Mouse (Mus musculus) bone marrow, adult 2 months (tissue): ENCODE measurements at regions not wholly inside any gene's neighbourhood (a gene's known extent, or its start where the extent isn't known, plus 50 kb on each side); places are given as distances from the start of the nearest gene placed in this dataset.

Source experiments
- H3K27ac ChIP-seq: fragments of 200-500 bp; 2 replicates; pipeline ENCODE4 v1.5.1; 2012; ENCODE audit warnings: low read depth, mild to moderate bottlenecking, control low read depth, inconsistent platforms, low read length; ENCODE audit not compliant: control insufficient read depth, poor library complexity, insufficient read depth
- H3K4me1 ChIP-seq: fragments of 200-500 bp; 2 replicates; pipeline ENCODE4 v1.6.1; 2011; ENCODE audit warnings: low read length; ENCODE audit not compliant: control insufficient read depth, insufficient read depth
- H3K4me3 ChIP-seq: fragments of 200-500 bp; replicated peaks from 2 replicates; pipeline ENCODE3; 2011; ENCODE audit warnings: mild to moderate bottlenecking, low read depth, low read length, control low read depth; ENCODE audit not compliant: control insufficient read depth
- CTCF ChIP-seq: fragments of 200-500 bp; IDR thresholded peaks from 2 replicates; pipeline ENCODE4 v1.5.1; 2011; ENCODE audit warnings: low read length, control low read depth; ENCODE audit not compliant: control insufficient read depth, insufficient read depth
- POLR2A ChIP-seq: fragments of 200-500 bp; IDR thresholded peaks from 2 replicates; pipeline ENCODE4 v1.6.1; 2011; ENCODE audit warnings: low read depth, mild to moderate bottlenecking, control low read depth, low read length, borderline replicate concordance; ENCODE audit not compliant: control insufficient read depth
- WGBS: fragments of 180-500 bp; shearing (Covaris S2); methylation state at CpG from one replicate; pipeline ENCODE4 v1.1.7; 2018; 5-methylcytosine and 5-hydroxymethylcytosine counted together

DNA sequence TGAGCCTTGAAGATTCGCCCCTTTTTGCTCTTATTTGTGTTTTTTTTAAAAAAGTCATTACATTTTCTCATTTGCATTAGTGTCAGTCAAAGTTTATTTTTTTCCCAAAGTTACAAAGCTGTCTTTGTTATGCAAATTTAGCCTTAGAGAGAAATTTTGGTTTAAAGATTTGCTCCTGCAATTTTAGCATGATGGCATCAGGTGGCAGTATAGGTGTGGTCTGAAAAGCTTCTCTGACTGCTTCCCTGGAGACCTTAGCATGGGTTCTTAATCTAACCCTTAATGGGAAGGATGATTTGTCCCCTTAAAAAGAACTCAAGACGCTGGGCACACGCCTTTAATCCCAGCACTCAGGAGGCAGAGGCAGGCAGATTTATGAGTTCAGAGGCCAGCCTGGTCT, 451.2 kb downstream of the Slc4a3 start:
- H3K4me3 ChIP-seq: no peak overlapping the region
- no peaks in the 10 kb centered on the region for H3K4me1 ChIP-seq
- 63% methylated on average over 3 of the region's 3 CpGs for WGBS
- TF ChIP-seq POLR2A: no peak
- no peak for TF ChIP-seq CTCF
- no peak overlapping the region for H3K27ac ChIP-seq

DNA sequence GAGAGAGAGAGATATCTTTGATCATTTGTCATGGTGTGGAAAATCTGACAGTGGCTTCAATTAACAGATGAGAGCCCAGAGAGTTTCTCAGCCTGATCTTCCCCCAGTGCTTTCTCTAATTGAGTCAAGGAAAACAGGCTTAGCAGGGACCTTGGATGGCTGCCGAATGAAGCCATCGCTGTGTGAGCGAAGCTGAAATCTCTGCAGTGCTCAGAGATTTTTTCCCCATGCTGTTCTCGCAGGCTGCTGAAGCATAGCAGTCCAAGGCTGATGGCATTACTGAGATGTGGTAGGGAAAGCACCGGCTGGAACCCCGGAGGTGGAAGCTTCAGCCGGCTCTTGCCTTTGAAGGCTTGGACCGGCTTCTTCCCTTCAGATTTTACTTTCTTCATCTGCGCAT, 455.1 kb downstream of the Slc4a3 start:
- 86% methylated on average over 9 of the region's 9 CpGs for WGBS
- Histone ChIP-seq H3K4me3 (no peak overlapping the region), H3K4me1 (no peaks in the 10 kb centered on the region), H3K27ac (no peak overlapping the region)
- TF ChIP-seq POLR2A (no peak), CTCF (no peak)

DNA sequence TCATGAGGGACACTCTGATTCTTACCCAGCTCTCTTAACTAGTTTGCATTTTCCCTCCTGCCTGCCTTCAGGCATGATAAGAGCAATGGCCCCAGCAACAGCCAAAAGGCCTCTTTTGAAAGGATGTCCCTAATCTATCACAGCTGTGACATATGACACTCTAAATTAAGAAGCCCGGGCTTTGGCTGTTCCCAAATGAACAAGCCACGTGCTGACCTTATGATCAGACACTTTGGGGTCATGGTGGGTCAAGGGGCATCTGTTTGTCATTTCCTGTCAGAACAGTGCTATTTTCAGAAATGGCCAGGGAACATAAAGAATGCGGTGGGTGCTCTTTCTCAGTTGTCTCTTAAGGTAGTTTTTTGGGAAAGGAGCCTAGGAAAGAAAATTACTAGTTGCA, 463.5 kb downstream of the Slc4a3 start:
- no peak for TF ChIP-seq POLR2A
- no peak for TF ChIP-seq CTCF
- Histone ChIP-seq H3K27ac (no peak overlapping the region), H3K4me1 (no peaks in the 10 kb centered on the region), H3K4me3 (no peak overlapping the region)
- WGBS: 22% methylated on average over 3 of the region's 3 CpGs

DNA sequence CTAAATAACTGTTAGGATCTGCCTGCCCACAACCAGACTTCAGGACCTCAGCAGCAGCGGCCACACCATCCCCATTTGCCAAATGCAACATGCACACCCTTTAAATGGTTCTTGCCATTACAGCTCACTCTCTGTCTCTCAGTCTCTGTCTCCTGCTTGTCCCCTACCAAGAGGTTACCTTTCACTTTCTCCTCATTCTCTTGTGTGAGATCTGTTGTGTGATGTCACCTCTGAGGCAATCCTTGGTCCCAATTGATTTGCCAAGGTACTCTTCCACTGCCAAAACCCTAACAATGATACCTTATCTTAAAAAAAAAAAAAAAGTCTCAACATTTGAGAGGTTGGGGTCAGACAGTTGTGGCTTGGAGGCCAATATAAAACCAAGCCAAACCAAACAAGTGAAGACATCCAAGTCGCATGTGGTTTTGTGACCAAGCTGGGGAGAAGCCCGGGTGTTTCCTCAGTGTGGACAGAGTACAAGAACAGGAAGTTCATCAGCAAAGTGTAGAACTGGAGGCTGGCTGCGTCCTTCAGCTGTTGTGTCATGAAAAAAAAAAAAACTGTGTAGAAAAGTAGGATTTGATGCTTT, 464.2 kb downstream of the Slc4a3 start:
- H3K4me1 ChIP-seq: no peaks in the 10 kb centered on the region
- WGBS: 13% methylated on average over 4 of the region's 4 CpGs
- H3K27ac ChIP-seq: no peak overlapping the region
- TF ChIP-seq CTCF: no peak
- no peak for TF ChIP-seq POLR2A
- H3K4me3 ChIP-seq: no peak overlapping the region

DNA sequence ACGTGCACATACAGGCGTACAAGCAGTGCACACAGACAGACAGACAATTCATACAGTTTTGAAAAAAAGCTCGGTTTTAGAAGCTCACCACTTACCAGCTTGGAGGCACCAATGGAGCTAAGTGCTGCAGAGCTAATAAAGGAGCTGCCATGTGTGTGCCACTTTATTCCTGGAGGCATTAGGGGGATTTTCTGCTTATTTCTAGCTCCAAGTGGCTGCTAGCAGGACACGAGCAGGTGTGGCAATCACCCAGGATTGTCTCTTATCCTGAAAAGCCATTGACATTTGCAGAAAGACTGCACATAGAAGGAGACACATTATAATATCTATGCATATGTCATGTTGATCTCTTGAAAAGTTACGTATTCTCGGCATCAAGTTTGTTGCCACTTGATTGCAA, 472.5 kb downstream of the Slc4a3 start:
- no peak overlapping the region for H3K4me3 ChIP-seq
- no peaks in the 10 kb centered on the region for H3K4me1 ChIP-seq
- WGBS: 77% methylated on average over 6 of the region's 6 CpGs
- TF ChIP-seq CTCF: no peak
- TF ChIP-seq POLR2A: no peak
- no peak overlapping the region for H3K27ac ChIP-seq

DNA sequence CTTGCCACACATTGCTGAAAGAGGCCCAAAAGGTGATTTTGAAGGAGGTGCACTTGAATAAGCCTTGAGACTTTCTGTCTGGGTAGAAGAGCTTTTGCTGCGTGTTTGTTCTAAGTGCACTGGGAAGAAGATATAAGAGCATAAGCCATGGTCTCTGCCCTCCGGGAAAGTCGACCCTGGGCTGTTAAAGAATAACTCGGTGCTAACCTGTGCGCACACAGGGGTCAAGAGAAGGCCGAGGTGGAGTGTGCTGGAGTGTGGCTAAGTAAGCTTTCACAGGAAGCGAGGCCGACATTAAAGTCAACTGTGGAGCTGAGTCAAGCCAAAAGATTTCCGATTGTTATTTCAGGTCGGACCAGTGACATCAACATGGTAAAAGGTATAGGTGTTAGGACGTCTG, 473.0 kb downstream of the Slc4a3 start:
- H3K27ac ChIP-seq: no peak overlapping the region
- no peak overlapping the region for H3K4me3 ChIP-seq
- 82% methylated on average over 11 of the region's 11 CpGs for WGBS
- no peaks in the 10 kb centered on the region for H3K4me1 ChIP-seq
- TF ChIP-seq POLR2A (no peak), CTCF (no peak)

DNA sequence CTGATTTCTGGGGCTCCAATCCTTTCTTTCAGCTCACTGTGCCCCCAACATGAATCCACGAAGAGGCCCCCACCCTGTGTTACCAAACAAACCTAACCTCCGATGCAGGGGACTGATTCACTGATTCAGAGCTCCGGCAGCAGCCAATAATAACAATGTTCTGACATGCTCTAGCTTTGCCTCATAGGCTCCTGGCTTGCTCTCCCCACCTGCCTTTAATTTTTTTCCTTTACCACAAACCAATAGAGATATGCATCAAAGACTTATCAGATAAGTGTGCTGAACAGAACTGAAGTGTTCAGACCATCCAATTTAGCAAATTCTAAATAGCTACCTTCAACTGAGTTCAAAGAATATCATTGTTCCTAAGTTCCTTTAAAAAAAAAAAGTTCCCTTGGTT, 478.6 kb downstream of the Slc4a3 start:
- H3K27ac ChIP-seq: no peak overlapping the region
- H3K4me3 ChIP-seq: no peak overlapping the region
- TF ChIP-seq POLR2A (no peak), CTCF (no peak)
- 72% methylated on average over 3 of the region's 3 CpGs for WGBS
- H3K4me1 ChIP-seq: no peaks in the 10 kb centered on the region

DNA sequence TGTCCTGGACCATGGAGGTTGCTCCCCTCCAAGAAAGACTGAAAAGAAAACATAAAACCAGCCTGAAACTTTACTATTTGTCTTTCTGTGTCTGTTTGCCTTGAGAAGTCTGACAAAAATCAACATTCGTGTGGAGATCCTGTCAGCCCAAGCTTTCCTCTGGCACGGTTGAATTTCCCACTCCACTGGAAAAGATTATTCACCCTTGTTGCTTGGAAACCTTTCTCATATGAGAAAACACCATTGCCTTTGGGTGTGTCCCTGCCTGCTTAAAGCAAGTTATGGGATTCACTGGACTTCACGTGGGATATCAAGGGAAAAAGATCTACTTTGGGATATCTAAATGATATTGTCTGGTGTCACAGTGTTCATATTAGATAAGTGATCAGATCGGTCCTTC, 479.3 kb downstream of the Slc4a3 start:
- no peaks in the 10 kb centered on the region for H3K4me1 ChIP-seq
- 79% methylated on average over 4 of the region's 4 CpGs for WGBS
- no peak overlapping the region for H3K27ac ChIP-seq
- H3K4me3 ChIP-seq: no peak overlapping the region
- TF ChIP-seq POLR2A (no peak), CTCF (no peak)

DNA sequence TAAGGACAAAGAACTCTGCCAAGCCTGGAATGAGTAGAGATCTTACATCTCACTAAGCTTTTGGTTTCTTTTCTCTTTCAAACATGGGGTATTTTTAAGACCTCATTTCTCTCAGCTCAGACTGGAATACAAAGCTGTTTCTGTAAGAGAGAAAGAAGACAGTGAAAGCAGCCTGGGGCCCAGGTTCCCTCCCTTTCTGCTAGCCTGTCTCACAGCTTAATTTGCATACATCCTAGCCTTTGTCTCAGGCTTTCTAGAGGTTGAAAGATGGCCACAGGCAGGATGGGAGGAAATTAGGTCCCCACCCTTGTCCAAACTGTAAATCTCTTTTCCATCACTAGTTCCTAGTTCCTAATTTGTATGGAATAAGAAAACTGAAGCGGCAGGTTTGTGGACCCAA, 483.0 kb downstream of the Slc4a3 start:
- TF ChIP-seq POLR2A: no peak
- no peak for TF ChIP-seq CTCF
- Histone ChIP-seq H3K4me1 (no peaks in the 10 kb centered on the region), H3K4me3 (no peak overlapping the region), H3K27ac (no peak overlapping the region)
- 44% methylated on average over 1 of the region's 1 CpGs for WGBS
